Mouse (Mus musculus): ENCODE measurements around the gene Atp9a.

Atp9a gene

GRCm38 (mm10) chr2:168742059-168742627, at the start of gene Atp9a:
Gene Atp9a (minus strand): TSS chr2:168742409.
- in situ Hi-C loops (cut with MboI, MseI) = loop anchor here (5.0 kb wide), 2 partner anchors 80 to 275 kb away; no protein-coding TSS in a partner anchor

DNA sequence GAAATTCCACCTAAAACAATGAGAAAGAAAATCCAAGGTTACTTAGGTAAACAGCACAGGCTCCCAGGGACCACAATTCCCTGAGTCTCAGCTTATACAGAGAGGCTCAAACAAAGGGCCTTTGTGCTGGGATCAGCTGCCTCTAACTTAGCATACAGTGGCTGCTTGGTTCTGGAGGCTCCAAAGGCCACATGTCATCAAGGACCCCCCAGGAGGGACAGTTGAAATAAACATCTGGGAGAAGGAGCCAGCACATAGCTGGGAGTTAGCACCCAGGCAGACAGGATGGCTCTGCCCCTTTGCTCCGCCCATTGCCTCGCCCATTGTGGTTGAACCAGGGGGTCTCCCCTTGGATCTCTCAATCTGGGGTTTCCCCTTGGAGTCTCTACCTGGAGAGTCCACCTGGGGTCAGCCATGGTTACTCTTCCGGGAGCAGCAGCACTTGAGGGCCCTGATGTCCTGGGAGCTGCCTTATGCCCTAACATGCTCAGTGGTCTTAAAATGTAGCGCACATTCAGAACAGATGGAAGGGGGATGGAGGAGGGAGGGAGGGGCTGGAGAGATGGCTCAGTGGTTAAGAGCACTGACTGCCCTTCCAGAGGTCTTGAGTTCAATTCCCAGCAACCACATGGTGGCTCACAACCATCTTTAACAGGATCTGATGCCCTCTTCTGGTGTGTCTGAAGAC, 49.0 kb upstream of the Atp9a start:
- in situ Hi-C loops (cut with MboI, MseI) = no loop called here

GRCm38 (mm10) chr2:168786174-168786573, 44.0 kb upstream of the Atp9a start:
- in situ Hi-C loops (cut with MboI, MseI) = no loop called here

- in situ Hi-C loops (cut with MboI, MseI) = no loop called here
These were observed 38.4 kb upstream of the Atp9a start for GRCm38 (mm10) chr2:168780596-168780995.

- in situ Hi-C loops (cut with MboI, MseI) = no loop called here
These were observed 37.8 kb upstream of the Atp9a start for GRCm38 (mm10) chr2:168780024-168780423.

- in situ Hi-C loops (cut with MboI, MseI) = no loop called here
These were observed 35.3 kb upstream of the Atp9a start for GRCm38 (mm10) chr2:168777481-168777880.

GRCm38 (mm10) chr2:168776238-168776637, 34.0 kb upstream of the Atp9a start:
- in situ Hi-C loops (cut with MboI, MseI) = no loop called here

- in situ Hi-C loops (cut with MboI, MseI) = no loop called here
These were observed 27.1 kb upstream of the Atp9a start for GRCm38 (mm10) chr2:168769259-168769658.

DNA sequence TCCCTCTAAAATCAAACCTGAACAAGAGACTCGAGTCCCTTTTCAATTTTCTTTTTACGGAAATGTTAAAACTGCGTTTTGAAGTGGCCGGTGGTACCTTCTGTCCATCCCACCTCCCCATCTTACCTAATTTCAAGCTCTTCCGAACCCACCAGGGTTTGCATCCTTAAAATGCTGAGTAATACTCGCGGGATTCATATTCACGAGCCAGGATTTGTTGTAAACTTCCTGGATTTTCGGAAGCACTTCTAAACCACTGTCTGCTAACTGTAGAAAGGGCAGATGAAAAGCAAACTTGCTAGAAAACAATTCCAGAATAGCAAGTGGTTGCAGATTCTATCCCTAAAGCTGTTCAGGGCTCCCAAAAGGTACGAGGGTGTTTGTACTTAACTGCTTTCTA, 25.4 kb upstream of the Atp9a start, which contains the start of gene Sall4:
Gene Sall4, minus strand, starts transcription at position 362 of the 400 bp plus-strand sequence.
- in situ Hi-C loops (cut with MboI, MseI) = no loop called here

GRCm38 (mm10) chr2:168766538-168767361, 24.5 kb upstream of the Atp9a start:
- in situ Hi-C loops (cut with MboI, MseI) = no loop called here

DNA sequence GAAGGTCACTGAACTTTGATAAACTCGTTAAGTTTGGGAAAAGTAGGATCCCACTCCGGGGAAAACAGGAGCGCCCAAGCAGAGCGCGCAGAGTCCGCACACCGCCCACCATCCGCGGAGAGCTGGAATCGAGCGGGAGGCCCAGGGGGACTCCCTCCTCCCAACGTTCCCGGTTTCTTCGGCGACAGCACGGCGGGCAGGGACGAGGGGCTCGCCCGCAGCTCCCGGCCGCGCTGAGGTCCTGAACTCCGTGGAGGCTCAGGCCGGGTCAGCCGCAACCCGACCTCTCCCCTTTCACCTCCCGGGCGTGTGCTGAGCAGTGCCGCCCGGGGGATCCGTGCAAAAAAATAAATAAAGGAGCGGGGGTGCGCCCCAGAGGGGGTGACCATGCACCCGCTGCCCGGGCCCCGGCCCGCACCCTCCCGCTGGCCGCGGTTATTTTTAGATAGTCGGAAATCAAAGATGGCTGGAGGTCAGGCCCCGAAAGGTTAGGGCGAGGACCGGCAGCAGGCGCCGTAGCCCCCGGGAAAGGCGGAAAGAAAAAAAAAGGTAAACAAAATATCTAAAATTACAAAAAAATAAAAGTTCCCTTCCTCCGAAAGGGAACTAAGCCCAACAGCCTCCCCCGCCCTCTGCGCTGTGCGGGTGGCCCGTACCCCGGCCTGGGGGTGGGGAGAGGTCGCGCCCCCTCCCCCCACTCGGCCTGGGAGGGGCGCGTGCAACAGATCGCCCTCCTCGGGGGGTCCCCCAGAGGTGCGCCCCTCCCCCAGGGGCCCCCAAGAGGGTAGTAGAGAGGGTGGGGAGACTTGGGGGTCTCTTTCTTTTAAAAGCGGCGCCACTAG, 23.7 kb upstream of the Atp9a start:
- in situ Hi-C loops (cut with MboI, MseI) = no loop called here

GRCm38 (mm10) chr2:168765065-168765681, 23.0 kb upstream of the Atp9a start:
- in situ Hi-C loops (cut with MboI, MseI) = no loop called here

GRCm38 (mm10) chr2:168764460-168764867, 22.3 kb upstream of the Atp9a start:
- in situ Hi-C loops (cut with MboI, MseI) = no loop called here

DNA sequence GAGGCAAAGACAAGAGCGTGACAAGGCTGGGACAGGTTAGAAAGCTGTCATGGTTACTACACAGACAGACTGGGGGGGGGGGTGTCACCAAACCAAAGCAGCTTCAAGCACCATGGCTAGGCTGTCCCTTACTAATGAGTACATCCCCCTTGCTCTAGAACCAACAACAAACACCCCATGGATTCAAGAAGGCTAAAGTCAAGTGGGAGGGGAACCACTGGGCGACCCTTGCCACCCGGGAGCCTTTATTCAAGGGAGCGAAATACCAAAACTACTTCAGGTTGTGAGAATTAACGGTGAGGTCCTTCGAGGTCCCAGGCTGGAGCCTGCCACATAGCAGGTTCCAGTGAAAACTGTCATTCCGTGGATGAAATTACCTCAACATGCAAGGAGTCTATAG, 21.6 kb upstream of the Atp9a start:
- in situ Hi-C loops (cut with MboI, MseI) = no loop called here

- in situ Hi-C loops (cut with MboI, MseI) = no loop called here
These were observed 20.2 kb upstream of the Atp9a start for GRCm38 (mm10) chr2:168762411-168762815.

GRCm38 (mm10) chr2:168761954-168762353, 19.7 kb upstream of the Atp9a start:
- in situ Hi-C loops (cut with MboI, MseI) = no loop called here

DNA sequence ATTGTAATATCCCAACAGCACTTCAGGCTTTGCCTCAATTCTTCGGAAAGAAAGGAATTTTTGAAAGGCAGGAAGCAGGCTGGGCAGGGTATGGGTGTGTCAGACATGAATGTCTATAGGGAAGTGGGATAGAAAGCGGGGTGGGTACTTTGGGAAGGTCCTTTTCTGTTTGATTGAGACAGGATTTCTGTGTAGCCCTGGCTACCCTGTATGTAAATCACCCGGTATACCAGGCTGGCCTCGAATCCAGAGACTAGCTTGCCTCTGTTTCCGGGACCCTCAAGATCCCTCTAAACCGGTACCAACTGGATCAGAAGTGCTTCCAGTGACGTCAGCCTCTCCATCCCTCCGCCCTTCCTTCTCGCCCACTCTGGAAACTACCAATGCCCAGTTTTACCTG, 18.9 kb upstream of the Atp9a start:
- in situ Hi-C loops (cut with MboI, MseI) = no loop called here

DNA sequence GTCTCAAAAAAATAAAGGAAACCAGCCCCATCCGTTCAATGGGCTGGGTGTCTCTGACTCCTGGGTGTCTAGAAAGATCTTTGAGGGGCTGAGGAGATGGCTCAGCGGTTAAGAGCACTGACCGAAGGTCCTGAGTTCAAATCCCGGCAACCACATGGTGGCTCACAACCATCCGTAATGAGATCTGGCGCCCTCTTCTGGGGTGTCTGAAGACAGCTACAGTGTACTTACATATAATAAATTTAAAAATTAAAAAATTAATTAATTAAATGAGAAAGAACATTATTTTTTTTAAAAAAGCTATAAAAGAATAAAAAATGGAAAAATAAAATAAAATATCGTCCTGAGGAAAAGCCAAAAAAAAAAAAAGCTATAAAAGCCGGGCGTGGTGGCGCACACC, 2.2 kb upstream of the Atp9a start:
- in situ Hi-C loops (cut with MboI, MseI) = loop anchor here (5.0 kb wide), 2 partner anchors 82 to 277 kb away; no protein-coding TSS in a partner anchor

DNA sequence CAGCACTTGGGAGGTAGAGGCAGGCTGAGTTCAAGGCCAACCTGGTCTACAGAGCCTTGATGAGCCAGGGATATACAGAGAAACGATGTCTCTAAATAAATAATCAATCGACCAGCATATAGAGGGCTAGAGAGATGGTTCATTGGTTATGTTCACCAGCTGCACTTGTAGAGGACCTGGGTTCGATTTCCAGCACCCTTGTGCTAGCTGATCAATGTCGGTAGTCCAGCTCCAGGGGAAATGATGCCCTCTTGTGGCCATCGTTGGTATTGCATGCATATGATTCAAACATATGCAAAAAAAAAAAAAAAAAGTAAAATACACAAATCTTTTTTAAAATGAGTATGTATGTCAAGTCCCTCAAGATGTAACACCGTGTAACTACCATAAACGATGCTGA, 440 bp upstream of the Atp9a start:
- in situ Hi-C loops (cut with MboI, MseI) = loop anchor here (5.0 kb wide), 2 partner anchors 80 to 275 kb away; no protein-coding TSS in a partner anchor

- in situ Hi-C loops (cut with MboI, MseI) = loop anchor here (5.0 kb wide), 2 partner anchors 79 to 274 kb away; no protein-coding TSS in a partner anchor
These were observed 743 bp downstream of the Atp9a start for GRCm38 (mm10) chr2:168741273-168742058.
